Mouse (Mus musculus) CH12.LX (cell line): ENCODE measurements around the gene Dpep1. TPM values are rescaled to one million over a fixed set of nuclear protein-coding genes. Genes with fewer than 3 reads are reported as not detected.

Source experiments
- DNase-seq: peaks from one replicate; pipeline ENCODE4 v3.0.0-alpha.2; 2013; ENCODE audit errors: extremely low read depth
- H3K27ac ChIP-seq: 2 replicates; pipeline ENCODE4 v1.5.1; 2012; ENCODE audit warnings: low read depth, mild to moderate bottlenecking, control low read depth, moderate library complexity; ENCODE audit not compliant: insufficient read depth
- H3K27me3 ChIP-seq: replicated peaks from 2 replicates; pipeline ENCODE3; 2012; ENCODE audit warnings: inconsistent platforms
- H3K36me3 ChIP-seq, 2 experiments: replicated peaks in 1 of 2; 2 replicates each; pipeline versions ENCODE3 to v1.6.1; 2012; ENCODE audit warnings: inconsistent platforms in 1 of 2, low read length in 1 of 2, mild to moderate bottlenecking in 1 of 2, mixed read lengths in 1 of 2, moderate library complexity in 1 of 2; ENCODE audit not compliant: control insufficient read depth in 1 of 2, insufficient read depth in 1 of 2
- H3K4me1 ChIP-seq, 2 experiments: 2 replicates each; pipeline ENCODE4 v1.6.1; 2012; ENCODE audit warnings: inconsistent platforms in 1 of 2, moderate library complexity in 1 of 2; ENCODE audit not compliant: insufficient read depth in 2 of 2, control insufficient read depth in 1 of 2
- H3K4me2 ChIP-seq: 2 replicates; pipeline ENCODE4 v1.6.1; 2012; ENCODE audit warnings: low read depth, mild to moderate bottlenecking, control low read depth; ENCODE audit not compliant: poor library complexity, insufficient read depth, severe bottlenecking
- H3K4me3 ChIP-seq, 3 experiments: fragments of 150-350 bp in 1 of 3; sonication (generic) in 1 of 3; replicated peaks in 1 of 3; 2 replicates each; pipeline versions ENCODE3 to v1.5.1; 2011 to 2012; ENCODE audit warnings: low read depth in 2 of 3, low read length in 2 of 3, mild to moderate bottlenecking in 2 of 3, moderate library complexity in 2 of 3, control low read depth in 1 of 3, improper control_type of control experiment in 1 of 3, inconsistent platforms in 1 of 3, mixed read lengths in 1 of 3; ENCODE audit not compliant: poor library complexity in 1 of 3
- H3K79me2 ChIP-seq: replicated peaks from 2 replicates; pipeline ENCODE4 v1.6.1; 2012; ENCODE audit warnings: mild to moderate bottlenecking, moderate library complexity; ENCODE audit not compliant: control insufficient read depth, poor library complexity, insufficient read depth, severe bottlenecking; ENCODE audit errors: extremely low read depth
- H3K9ac ChIP-seq: 2 replicates; pipeline ENCODE4 v1.6.1; 2012; ENCODE audit warnings: low read depth, mild to moderate bottlenecking, control low read depth, moderate library complexity; ENCODE audit not compliant: insufficient read depth
- H3K9me3 ChIP-seq: replicated peaks from 2 replicates; pipeline ENCODE3; 2012; ENCODE audit warnings: low read length, inconsistent platforms, mixed read lengths
- BHLHE40 ChIP-seq: IDR thresholded peaks from 2 replicates; pipeline ENCODE4 v1.6.1; 2011; ENCODE audit warnings: mild to moderate bottlenecking, low read depth, low read length, improper control_type of control experiment
- CTCF ChIP-seq, 2 experiments: IDR thresholded peaks in 1 of 2; conservative IDR thresholded peaks in 1 of 2; 2 replicates each; pipeline ENCODE4 v1.5.1; 2011 to 2012; ENCODE audit warnings: low read depth in 2 of 2, low read length in 2 of 2, improper control_type of control experiment in 1 of 2, inconsistent platforms in 1 of 2, mild to moderate bottlenecking in 1 of 2, moderate library complexity in 1 of 2
- E2F4 ChIP-seq: IDR thresholded peaks from 2 replicates; pipeline ENCODE4 v1.6.1; 2011; ENCODE audit warnings: low read depth, low read length, improper control_type of control experiment; ENCODE audit not compliant: insufficient replicate concordance
- ETS1 ChIP-seq: conservative IDR thresholded peaks from 2 replicates; pipeline ENCODE4 v1.6.1; 2012; ENCODE audit warnings: low read depth, mild to moderate bottlenecking, inconsistent platforms, low read length, improper control_type of control experiment, moderate library complexity
- MAFK ChIP-seq: IDR thresholded peaks from 2 replicates; pipeline ENCODE4 v1.6.1; 2011; ENCODE audit warnings: low read length, improper control_type of control experiment; ENCODE audit not compliant: insufficient replicate concordance
- MAZ ChIP-seq: IDR thresholded peaks from 2 replicates; pipeline ENCODE4 v1.6.1; 2012; ENCODE audit warnings: low read depth, mild to moderate bottlenecking, inconsistent platforms, low read length, improper control_type of control experiment, moderate library complexity
- POLR2A ChIP-seq: IDR thresholded peaks from 2 replicates; pipeline ENCODE4 v1.6.1; 2011; ENCODE audit warnings: low read depth, mild to moderate bottlenecking, improper control_type of control experiment, low read length
- POLR2AphosphoS2 ChIP-seq: IDR thresholded peaks from 2 replicates; pipeline ENCODE4 v1.6.1; 2011; ENCODE audit warnings: low read depth, low read length, improper control_type of control experiment
- RAD21 ChIP-seq: IDR thresholded peaks from 2 replicates; pipeline ENCODE4 v1.6.1; 2011; ENCODE audit warnings: low read depth, mild to moderate bottlenecking, low read length, improper control_type of control experiment, moderate library complexity
- SIN3A ChIP-seq: IDR thresholded peaks from 2 replicates; pipeline ENCODE4 v1.6.1; 2012; ENCODE audit warnings: low read length, improper control_type of control experiment, inconsistent platforms
- SMC3 ChIP-seq: IDR thresholded peaks from 2 replicates; pipeline ENCODE4 v1.6.1; 2011; ENCODE audit warnings: low read depth, low read length, improper control_type of control experiment
- TBP ChIP-seq: conservative IDR thresholded peaks from 2 replicates; pipeline ENCODE4 v1.6.1; 2011; ENCODE audit warnings: low read depth, low read length, improper control_type of control experiment
- USF1 ChIP-seq: IDR thresholded peaks from 2 replicates; pipeline ENCODE4 v1.6.1; 2014; ENCODE audit warnings: low read depth, mild to moderate bottlenecking, inconsistent platforms, low read length, improper control_type of control experiment
- ZKSCAN1 ChIP-seq: IDR thresholded peaks from 2 replicates; pipeline ENCODE4 v1.6.1; 2012; ENCODE audit warnings: low read depth, inconsistent platforms, low read length, improper control_type of control experiment, borderline replicate concordance
- ZMIZ1 ChIP-seq: IDR thresholded peaks from 2 replicates; pipeline ENCODE4 v1.6.1; 2012; ENCODE audit warnings: low read depth, mild to moderate bottlenecking, inconsistent platforms, low read length, improper control_type of control experiment
- ZNF384 ChIP-seq: IDR thresholded peaks from 2 replicates; pipeline ENCODE4 v1.6.1; 2012; ENCODE audit warnings: low read depth, low read length, improper control_type of control experiment, inconsistent platforms
- dilution Hi-C: fragments of 300-500 bp; cut with MboI; formaldehyde crosslinking; loops from 2 replicates; pipeline ENCODE4 v1.14.3; 2020; ENCODE audit warnings: low sequenced_read_pairs; ENCODE audit not compliant: extremely low pct_unique_long_range_greater_than_20kb, extremely low pct_ligation_motif_present
- in situ Hi-C: fragments of 300-500 bp; cut with MboI; formaldehyde crosslinking; loops from 3 replicates; pipeline ENCODE4 v1.14.3; 2019; ENCODE audit warnings: low sequenced_read_pairs, low pct_ligation_motif_present, low pct_unique_long_range_greater_than_20kb, mixed read lengths
- polyA plus RNA-seq: library from polyadenylated mRNA; unstranded; fragments of >175 nt; gene quantifications from 2 replicates; pipeline ENCODE4 v1.2.1, GENCODE M21; 2012; ENCODE audit warnings: low read depth; ENCODE audit not compliant: insufficient read length
- total RNA-seq, 2 experiments: library from RNA; depleted of rRNA; stranded (reverse); fragments of 300-350 nt in 1 of 2; fragments of >200 nt in 1 of 2; gene quantifications; 2 replicates each; pipeline ENCODE4 v1.2.3; 2012 to 2014

Dpep1 gene
- total and polyA plus RNA-seq, 3 experiments: not detected

GRCm38 (mm10) chr8:123244382-123244781, 58.3 kb downstream of the Dpep1 start:
- in situ Hi-C loops (no loop called here), dilution Hi-C loops (no loop called here)
- TF ChIP-seq USF1: no peak
- no peak for TF ChIP-seq POLR2A
- TF ChIP-seq MAFK: no peak
- TF ChIP-seq ETS1: no peak
- TF ChIP-seq POLR2AphosphoS2: no peak
- no peak for TF ChIP-seq SIN3A
- TF ChIP-seq ZKSCAN1: no peak
- TF ChIP-seq RAD21: no peak
- TF ChIP-seq SMC3: no peak
- TF ChIP-seq E2F4: no peak
- TF ChIP-seq BHLHE40: no peak
- no peak for TF ChIP-seq CTCF (conservative IDR thresholded peaks at IDR 0.05 in 1 of 2, IDR thresholded peaks at IDR 0.05 in 1 of 2; ENCODE audit: low read depth in 2 of 2, low read length in 2 of 2)
- no peak for DNase-seq
- Histone ChIP-seq H3K27ac (no peak overlapping the region), H3K4me2 (no peak overlapping the region), H3K36me3 (peaks cover 33 to 83% of the 10 kb centered on the region in 2 experiments), H3K4me3 (no peak overlapping the region), H3K4me1 (peaks cover 0 to 11% of the 10 kb centered on the region in 2 experiments; a peak in 2 of 4 replicates), H3K9ac (no peak overlapping the region), H3K9me3 (no peaks in the 10 kb centered on the region), H3K27me3 (no peaks in the 10 kb centered on the region), H3K79me2 (no peaks in the 10 kb centered on the region)

- dilution Hi-C loops (no loop called here), in situ Hi-C loops (loop anchor here (5.0 kb wide), 1 partner anchor 42 kb away; no protein-coding TSS in a partner anchor)
- Histone ChIP-seq H3K4me3 (no peak overlapping the region), H3K79me2 (no peaks in the 10 kb centered on the region), H3K27me3 (no peaks in the 10 kb centered on the region), H3K4me2 (no peak overlapping the region), H3K36me3 (peaks cover 37 to 88% of the 10 kb centered on the region in 2 experiments), H3K4me1 (peaks cover 0 to 13% of the 10 kb centered on the region in 2 experiments; a peak in 2 of 4 replicates), H3K27ac (no peak overlapping the region), H3K9me3 (no peaks in the 10 kb centered on the region), H3K9ac (no peak overlapping the region)
- DNase-seq: no peak
- no peak for TF ChIP-seq MAZ
- TF ChIP-seq CTCF (conservative IDR thresholded peaks at IDR 0.05 in 1 of 2, IDR thresholded peaks at IDR 0.05 in 1 of 2; ENCODE audit: low read depth in 2 of 2, low read length in 2 of 2): no peak
- no peak for TF ChIP-seq ZMIZ1
- TF ChIP-seq TBP: no peak
Observed at GRCm38 (mm10) chr8:123245543-123245942, 59.5 kb downstream of the Dpep1 start.

GRCm38 (mm10) chr8:123247748-123248147, 61.7 kb downstream of the Dpep1 start:
- peaks cover 5 to 34% of the 10 kb centered on the region in 2 experiments for H3K4me1 ChIP-seq
- H3K9ac ChIP-seq: no peak overlapping the region
- peaks cover 43 to 86% of the 10 kb centered on the region in 2 experiments for H3K36me3 ChIP-seq
- TF ChIP-seq ZNF384 (no peak), CTCF (conservative IDR thresholded peaks at IDR 0.05 in 1 of 2, IDR thresholded peaks at IDR 0.05 in 1 of 2; ENCODE audit: low read depth in 2 of 2, low read length in 2 of 2) (no peak)
- dilution Hi-C loops (no loop called here), in situ Hi-C loops (loop anchor here (5.0 kb wide), 1 partner anchor 40 kb away; no protein-coding TSS in a partner anchor)
- no peaks in the 10 kb centered on the region for H3K9me3 ChIP-seq
- no peak overlapping the region for H3K27ac ChIP-seq
- DNase-seq: no peak
- no peaks in the 10 kb centered on the region for H3K27me3 ChIP-seq
- no peak overlapping the region for H3K4me3 ChIP-seq
- no peak overlapping the region for H3K4me2 ChIP-seq
- H3K79me2 ChIP-seq: no peaks in the 10 kb centered on the region
